Mouse (Mus musculus) testis, adult 2 months (tissue): Measurements from ENCODE around the gene Lrch3. TPM values are rescaled to one million over a fixed set of nuclear protein-coding genes. Genes with fewer than 3 reads are reported as not detected.

Source experiments
- H3K27ac ChIP-seq: fragments of 200-500 bp; 2 replicates; pipeline ENCODE4 v1.5.1; 2012; ENCODE audit warnings: low read depth, low read length; ENCODE audit not compliant: control insufficient read depth, insufficient read depth
- H3K27me3 ChIP-seq: fragments of 200-500 bp; 2 replicates; pipeline ENCODE4 v1.6.1; 2012; ENCODE audit warnings: mild to moderate bottlenecking, low read length, moderate library complexity; ENCODE audit not compliant: control insufficient read depth, insufficient read depth
- H3K36me3 ChIP-seq: fragments of 200-500 bp; 2 replicates; pipeline ENCODE4 v1.6.1; 2012; ENCODE audit warnings: mild to moderate bottlenecking, low read length; ENCODE audit not compliant: control insufficient read depth, insufficient read depth
- H3K4me1 ChIP-seq: fragments of 200-500 bp; 2 replicates; pipeline ENCODE4 v1.6.1; 2012; ENCODE audit warnings: low read length; ENCODE audit not compliant: control insufficient read depth, insufficient read depth
- H3K4me3 ChIP-seq: fragments of 200-500 bp; 2 replicates; pipeline ENCODE4 v1.5.1; 2012; ENCODE audit warnings: low read depth, mild to moderate bottlenecking, low read length, moderate library complexity, mixed read lengths; ENCODE audit not compliant: control insufficient read depth
- CTCF ChIP-seq: fragments of 200-500 bp; IDR thresholded peaks from 2 replicates; pipeline ENCODE4 v1.5.1; 2012; ENCODE audit warnings: low read depth, mild to moderate bottlenecking, inconsistent platforms, low read length, moderate library complexity; ENCODE audit not compliant: control insufficient read depth, insufficient read depth, insufficient replicate concordance
- POLR2A ChIP-seq: fragments of 200-500 bp; IDR thresholded peaks from 2 replicates; pipeline ENCODE4 v1.6.1; 2012; ENCODE audit warnings: low read depth, mild to moderate bottlenecking, inconsistent platforms, low read length, moderate library complexity; ENCODE audit not compliant: control insufficient read depth
- polyA plus RNA-seq: library from polyadenylated mRNA; depleted of rRNA; stranded (reverse); fragments of >200 nt; gene quantifications from 2 replicates; pipeline ENCODE4 v1.2.3, GENCODE M21; 2012; rRNA removed

Gene Lrch3
- polyA plus RNA-seq, 1 experiment: 15.4 TPM

GRCm38 (mm10) chr16:33062024-33062681 lies 148.3 kb downstream of the Lrch3 start, which contains the start of gene Lmln:
Lmln (plus strand) TSS chr16:33062521.
- H3K27me3 ChIP-seq: no peaks in the 10 kb centered on the region
- TF ChIP-seq CTCF (peak; percentile 7; the same call in 1 of the 2 replicates), POLR2A (peak; percentile 87)
- peak within 1 kb of the TSS; percentile 87 for H3K4me3 ChIP-seq
- H3K36me3 ChIP-seq: peaks cover 3% of the 10 kb centered on the region
- H3K27ac ChIP-seq: peak within 1 kb of the TSS; percentile 82
- peaks cover 4% of the 10 kb centered on the region for H3K4me1 ChIP-seq

- peaks cover 3% of the 10 kb centered on the region for H3K36me3 ChIP-seq
- H3K27ac ChIP-seq: peak overlapping the region; percentile 82
- H3K4me1 ChIP-seq: peaks cover 4% of the 10 kb centered on the region
- H3K4me3 ChIP-seq: peak overlapping the region; percentile 87
- no peaks in the 10 kb centered on the region for H3K27me3 ChIP-seq
- TF ChIP-seq POLR2A (no peak), CTCF (no peak)
These were observed 148.8 kb downstream of the Lrch3 start for GRCm38 (mm10) chr16:33062682-33063131.

GRCm38 (mm10) chr16:33063267-33063666 lies 149.4 kb downstream of the Lrch3 start:
- peak overlapping the region; percentile 82 for H3K27ac ChIP-seq
- H3K4me3 ChIP-seq: peak overlapping the region; percentile 87; the same call in 1 of the 2 replicates
- H3K4me1 ChIP-seq: peaks cover 2% of the 10 kb centered on the region
- TF ChIP-seq CTCF (no peak), POLR2A (no peak)
- no peaks in the 10 kb centered on the region for H3K27me3 ChIP-seq
- no peaks in the 10 kb centered on the region; the same call in 1 of the 2 replicates for H3K36me3 ChIP-seq

- TF ChIP-seq POLR2A (no peak), CTCF (no peak)
- Histone ChIP-seq H3K4me3 (no peak overlapping the region), H3K36me3 (no peaks in the 10 kb centered on the region; the same call in 1 of the 2 replicates), H3K4me1 (peaks cover 2% of the 10 kb centered on the region), H3K27me3 (no peaks in the 10 kb centered on the region), H3K27ac (no peak overlapping the region)
These were observed 150.7 kb downstream of the Lrch3 start for GRCm38 (mm10) chr16:33064636-33065035.

Other genes with a start within 250 kb of the Lrch3 start
- 98.8 and 102 TPM in 2 replicates for gene Muc4, start 178.2 kb upstream of the Lrch3 start, polyA plus RNA-seq
- gene Muc20, start 116.7 kb upstream of the Lrch3 start, polyA plus RNA-seq: 0.61 and 1.3 TPM in 2 replicates
- gene Smbd1, start 103.6 kb upstream of the Lrch3 start, polyA plus RNA-seq: 1.9 TPM in 1 of 2 replicates, not detected in the other
- gene Fyttd1, start 36.6 kb upstream of the Lrch3 start, polyA plus RNA-seq: 35.8 and 45.3 TPM in 2 replicates
- 77.3 and 84.7 TPM in 2 replicates for gene Rubcn, start 36.3 kb upstream of the Lrch3 start, polyA plus RNA-seq
- gene Iqcg, start 142.1 kb downstream of the Lrch3 start, polyA plus RNA-seq: 21.8 and 22.8 TPM in 2 replicates
- gene Rpl35a, start 142.4 kb downstream of the Lrch3 start, polyA plus RNA-seq: 267 and 293 TPM in 2 replicates
- 7.3 and 10.8 TPM in 2 replicates for gene Lmln, start 148.4 kb downstream of the Lrch3 start, polyA plus RNA-seq